Mouse (Mus musculus): ENCODE data around the gene Ap1g2. TPM values are rescaled to one million over a fixed set of nuclear protein-coding genes. Genes with fewer than 3 reads are reported as not detected.
A peak's percentile ranks its signal among the peaks of the same experiment; 100 is the strongest.

Gene Ap1g2
- total and polyA plus RNA-seq, 2 experiments from 2014 or later: 3.9 to 5.7 TPM

DNA sequence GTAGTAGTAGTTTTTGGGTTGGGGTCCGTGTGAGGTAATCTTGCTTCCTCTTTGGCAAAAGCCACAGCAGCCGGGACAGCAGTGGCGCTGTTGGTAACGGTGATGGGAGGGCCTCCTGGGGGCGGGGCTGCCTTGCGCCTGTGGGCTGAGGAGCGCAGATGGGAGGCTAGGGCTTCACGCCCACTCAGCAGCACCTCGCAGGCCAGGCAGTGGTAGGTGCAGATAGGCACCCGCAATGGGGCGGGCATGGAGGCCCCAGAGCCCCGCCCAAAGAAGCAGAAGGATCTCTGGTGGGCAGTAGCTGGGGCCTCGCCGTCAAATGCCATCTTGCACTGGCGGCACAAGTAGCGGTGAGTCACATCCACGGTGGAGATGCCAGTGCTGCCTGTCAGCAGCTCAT, 43.8 kb downstream of the Ap1g2 start:
- H3K4me3 ChIP-seq (ENCODE audit: low read depth, low read length): no peak overlapping the region
- no peak overlapping the region for H3K9ac ChIP-seq (replicated peaks; ENCODE audit: low read depth, low read length)
- H3K4me2 ChIP-seq (ENCODE audit: low read depth, low read length): peak overlapping the region; percentile 41
- TF ChIP-seq EP300 (IDR thresholded peaks at IDR 0.05; ENCODE audit: low read depth): no peak
- TF ChIP-seq CTCF (IDR thresholded peaks at IDR 0.05; ENCODE audit: low read depth): no peak
- DNase-seq (ENCODE audit: low spot score) (no peak), ATAC-seq (ENCODE audit: insufficient read depth, low read depth) (peak; percentile 71)
- H3K27ac ChIP-seq (ENCODE audit: low read depth): no peak overlapping the region
- H3K36me3 ChIP-seq (replicated peaks; ENCODE audit: control insufficient read depth, insufficient read depth, low read length): no peaks in the 10 kb centered on the region; the same call in 1 of the 2 replicates
- H3K4me1 ChIP-seq (ENCODE audit: control insufficient read depth, insufficient read depth): peaks cover 15% of the 10 kb centered on the region; the same call in 1 of the 2 replicates
- no peaks in the 10 kb centered on the region for H3K9me3 ChIP-seq (replicated peaks; ENCODE audit: control insufficient read depth, low read length)
- WGBS: 9% methylated on average over 17 of the region's 17 CpGs
- H3K27me3 ChIP-seq (ENCODE audit: control insufficient read depth, insufficient read depth, low read length): 0 out of 2 replicates have a peak, but pooled peaks cover 10% of the 10 kb centered on the region

DNA sequence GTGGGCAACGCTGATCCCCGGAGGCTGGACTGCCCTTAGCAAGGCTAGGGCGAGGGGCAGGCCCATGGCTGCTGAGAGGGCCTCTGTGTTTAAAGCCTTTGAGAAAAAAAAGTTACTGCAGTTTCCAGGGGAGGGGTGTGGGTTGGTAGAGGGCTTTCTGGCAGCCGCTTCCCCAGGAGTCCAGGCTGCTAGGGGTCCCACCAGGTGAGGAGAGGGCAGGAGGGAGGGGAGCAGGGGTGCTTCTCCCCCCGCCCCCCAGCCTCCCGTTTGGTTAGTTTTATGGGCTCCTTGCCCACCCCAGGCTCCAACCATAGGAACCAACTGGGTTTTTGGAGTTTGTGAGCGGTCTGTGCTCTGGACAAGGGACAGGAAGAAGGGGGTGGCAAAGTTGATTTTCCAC, 44.5 kb downstream of the Ap1g2 start:
- no peak for ATAC-seq (ENCODE audit: insufficient read depth, low read depth)

GRCm38 (mm10) chr14:55059931-55060330, 46.5 kb downstream of the Ap1g2 start:
- Histone ChIP-seq H3K4me2 (ENCODE audit: low read depth, low read length) (no peak overlapping the region), H3K36me3 (replicated peaks; ENCODE audit: control insufficient read depth, insufficient read depth, low read length) (no peaks in the 10 kb centered on the region), H3K9me3 (replicated peaks; ENCODE audit: control insufficient read depth, low read length) (no peaks in the 10 kb centered on the region), H3K4me1 (ENCODE audit: control insufficient read depth, insufficient read depth) (peaks cover 15% of the 10 kb centered on the region; the same call in 1 of the 2 replicates), H3K4me3 (ENCODE audit: low read depth, low read length) (no peak overlapping the region), H3K27ac (ENCODE audit: low read depth) (no peak overlapping the region), H3K27me3 (ENCODE audit: control insufficient read depth, insufficient read depth, low read length) (0 out of 2 replicates have a peak, but pooled peaks cover 10% of the 10 kb centered on the region), H3K9ac (replicated peaks; ENCODE audit: low read depth, low read length) (no peak overlapping the region)
- ATAC-seq (ENCODE audit: insufficient read depth, low read depth) (no peak), DNase-seq (ENCODE audit: low spot score) (no peak)
- 54% methylated on average over 5 of the region's 5 CpGs for WGBS
- TF ChIP-seq CTCF (IDR thresholded peaks at IDR 0.05; ENCODE audit: low read depth): no peak
- no peak for TF ChIP-seq EP300 (IDR thresholded peaks at IDR 0.05; ENCODE audit: low read depth)

More for the DNA sequence above, 44.5 kb downstream of the Ap1g2 start:
- 66% methylated on average over 7 of the region's 7 CpGs for WGBS
- Histone ChIP-seq H3K9me3 (replicated peaks; ENCODE audit: control insufficient read depth, low read length) (no peaks in the 10 kb centered on the region), H3K9ac (replicated peaks; ENCODE audit: low read depth, low read length) (no peak overlapping the region), H3K4me2 (ENCODE audit: low read depth, low read length) (no peak overlapping the region), H3K4me3 (ENCODE audit: low read depth, low read length) (no peak overlapping the region), H3K27me3 (ENCODE audit: control insufficient read depth, insufficient read depth, low read length) (0 out of 2 replicates have a peak, but pooled peaks cover 10% of the 10 kb centered on the region), H3K27ac (ENCODE audit: low read depth) (no peak overlapping the region), H3K4me1 (ENCODE audit: control insufficient read depth, insufficient read depth) (peaks cover 15% of the 10 kb centered on the region; the same call in 1 of the 2 replicates), H3K36me3 (replicated peaks; ENCODE audit: control insufficient read depth, insufficient read depth, low read length) (no peaks in the 10 kb centered on the region; the same call in 1 of the 2 replicates)
- DNase-seq (ENCODE audit: low spot score): no peak
- TF ChIP-seq CTCF (IDR thresholded peaks at IDR 0.05; ENCODE audit: low read depth) (no peak), EP300 (IDR thresholded peaks at IDR 0.05; ENCODE audit: low read depth) (no peak)

DNA sequence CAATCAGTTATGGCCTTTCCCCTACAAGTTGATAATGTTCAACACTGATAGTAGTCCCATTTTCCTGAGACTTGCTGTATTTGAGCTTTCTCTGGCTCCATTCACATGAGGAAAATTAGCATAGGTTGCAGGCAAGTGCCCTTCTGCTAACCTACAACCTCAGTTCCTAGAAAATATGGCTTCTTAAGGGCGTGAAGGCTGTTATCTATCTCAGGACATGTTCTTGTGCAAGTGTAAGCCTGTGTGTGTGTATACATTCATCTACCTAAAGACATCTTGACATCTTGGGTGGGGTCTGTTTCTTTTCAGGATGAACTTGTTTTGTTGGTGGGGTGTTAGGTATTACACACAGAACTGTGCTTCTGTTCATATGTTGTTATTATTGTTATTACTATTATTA, 47.4 kb downstream of the Ap1g2 start:
- Histone ChIP-seq H3K27me3 (ENCODE audit: control insufficient read depth, insufficient read depth, low read length) (0 out of 2 replicates have a peak, but pooled peaks cover 7% of the 10 kb centered on the region), H3K36me3 (replicated peaks; ENCODE audit: control insufficient read depth, insufficient read depth, low read length) (no peaks in the 10 kb centered on the region), H3K4me1 (ENCODE audit: control insufficient read depth, insufficient read depth) (peaks cover 15% of the 10 kb centered on the region; the same call in 1 of the 2 replicates), H3K9me3 (replicated peaks; ENCODE audit: control insufficient read depth, low read length) (no peaks in the 10 kb centered on the region), H3K4me2 (ENCODE audit: low read depth, low read length) (no peak overlapping the region), H3K27ac (ENCODE audit: low read depth) (no peak overlapping the region), H3K4me3 (ENCODE audit: low read depth, low read length) (no peak overlapping the region), H3K9ac (replicated peaks; ENCODE audit: low read depth, low read length) (no peak overlapping the region)
- DNase-seq (ENCODE audit: low spot score) (no peak), ATAC-seq (ENCODE audit: insufficient read depth, low read depth) (no peak)
- TF ChIP-seq CTCF (IDR thresholded peaks at IDR 0.05; ENCODE audit: low read depth) (no peak), EP300 (IDR thresholded peaks at IDR 0.05; ENCODE audit: low read depth) (no peak)
- 68% methylated on average over 1 of the region's 1 CpGs for WGBS

DNA sequence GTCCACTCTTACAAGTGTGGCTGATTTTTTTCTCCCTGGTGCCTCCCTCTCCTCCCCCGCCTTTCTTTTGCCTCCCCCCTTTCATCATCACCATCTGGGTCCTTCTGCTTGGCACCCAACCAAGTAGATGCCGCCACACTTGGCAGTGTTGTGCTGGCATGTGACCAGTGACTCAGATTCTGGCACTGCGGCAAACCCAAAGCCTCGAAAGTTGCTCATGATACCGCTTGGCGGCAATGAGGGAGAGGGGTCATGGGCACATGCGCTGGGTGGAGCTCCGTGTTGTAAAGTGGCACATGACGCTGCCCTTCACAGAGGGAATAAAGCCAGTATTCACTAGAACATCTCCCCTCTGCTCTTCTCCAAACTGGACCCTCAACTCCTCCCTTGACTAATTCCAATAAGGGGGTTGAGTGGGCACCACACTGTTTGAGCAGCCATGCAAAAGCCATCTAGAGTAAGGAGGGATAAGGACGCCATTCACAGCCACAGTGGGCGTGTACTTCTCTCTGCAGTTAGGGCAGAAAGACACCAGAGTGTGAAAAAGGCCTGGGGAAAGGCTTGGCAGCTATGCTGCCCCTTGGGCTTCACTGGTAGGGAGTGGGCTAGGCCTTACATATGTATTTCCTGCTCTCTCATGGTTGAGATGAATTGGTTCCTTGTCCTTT, 51.1 kb downstream of the Ap1g2 start:
- DNase-seq (ENCODE audit: low spot score): peak; percentile 51
- Histone ChIP-seq H3K36me3 (replicated peaks; ENCODE audit: control insufficient read depth, insufficient read depth, low read length) (no peaks in the 10 kb centered on the region), H3K27ac (ENCODE audit: low read depth) (no peak overlapping the region), H3K4me3 (ENCODE audit: low read depth, low read length) (no peak overlapping the region), H3K4me1 (ENCODE audit: control insufficient read depth, insufficient read depth) (peaks cover 7% of the 10 kb centered on the region; the same call in 1 of the 2 replicates), H3K4me2 (ENCODE audit: low read depth, low read length) (no peak overlapping the region), H3K27me3 (ENCODE audit: control insufficient read depth, insufficient read depth, low read length) (no peaks in the 10 kb centered on the region), H3K9me3 (replicated peaks; ENCODE audit: control insufficient read depth, low read length) (no peaks in the 10 kb centered on the region), H3K9ac (replicated peaks; ENCODE audit: low read depth, low read length) (no peak overlapping the region)
- peak; percentile 82 for ATAC-seq (ENCODE audit: insufficient read depth, low read depth)
- 51% methylated on average over 11 of the region's 11 CpGs for WGBS
- TF ChIP-seq CTCF (IDR thresholded peaks at IDR 0.05; ENCODE audit: low read depth) (no peak), EP300 (IDR thresholded peaks at IDR 0.05; ENCODE audit: low read depth) (0 out of 2 replicates have a peak, but pooled peaks have one; percentile 21)

Data from heart, postnatal 0 days (tissue).